Mouse (Mus musculus) midbrain, embryonic 12.5 days (tissue): ENCODE data around the gene Abr. TPM values are rescaled to one million over a fixed set of nuclear protein-coding genes. Genes with fewer than 3 reads are reported as not detected.

Experiments used
- ATAC-seq: fragments of 200-750 bp; cut with Nextera tagmentation; 2 replicates; pipeline ENCODE4 v1.8.0; 2017; ENCODE audit warnings: low read depth, moderate TSS enrichment, moderate library complexity; ENCODE audit not compliant: low FRiP score
- H3K27ac ChIP-seq: fragments of 300-500 bp; sonication (generic); replicated peaks from 2 replicates; pipeline ENCODE4 v1.5.1; 2016; ENCODE audit warnings: mild to moderate bottlenecking
- H3K27me3 ChIP-seq: fragments of 300-500 bp; sonication (generic); 2 replicates; pipeline ENCODE4 v1.6.1; 2016; ENCODE audit warnings: mild to moderate bottlenecking
- H3K36me3 ChIP-seq: fragments of 300-500 bp; sonication (generic); 2 replicates; pipeline ENCODE4 v1.6.1; 2016
- H3K4me1 ChIP-seq: fragments of 300-500 bp; sonication (generic); 2 replicates; pipeline ENCODE4 v1.6.1; 2016
- H3K4me2 ChIP-seq: fragments of 300-500 bp; sonication (generic); replicated peaks from 2 replicates; pipeline ENCODE4 v1.6.1; 2016; ENCODE audit warnings: mild to moderate bottlenecking, moderate library complexity
- H3K4me3 ChIP-seq: fragments of 300-500 bp; sonication (generic); 2 replicates; pipeline ENCODE4 v1.5.1; 2016; ENCODE audit warnings: mild to moderate bottlenecking
- H3K9ac ChIP-seq: fragments of 300-500 bp; sonication (generic); replicated peaks from 2 replicates; pipeline ENCODE4 v1.6.1; 2016; ENCODE audit warnings: mild to moderate bottlenecking, moderate library complexity
- H3K9me3 ChIP-seq: fragments of 300-500 bp; sonication (generic); 2 replicates; pipeline ENCODE4 v1.6.1; 2016; ENCODE audit warnings: mild to moderate bottlenecking
- WGBS: fragments of 180-500 bp; shearing (Covaris S2); methylation state at CpG from one replicate; pipeline ENCODE4 v1.1.7; 2016; 5-methylcytosine and 5-hydroxymethylcytosine counted together
- polyA plus RNA-seq: library from polyadenylated mRNA; unstranded; fragments of >200 nt; fragmentation: Nextera tagmentation; extraction: Ambion mirVana; gene quantifications from 2 replicates; pipeline ENCODE4 v1.2.1, GENCODE M21; 2016

Gene Abr
- polyA plus RNA-seq, 1 experiment from 2014 or later: 70.1 TPM

- peak; percentile 58; the same call in 1 of the 2 replicates for ATAC-seq
- 0 out of 2 replicates have a peak overlapping the region, but pooled peaks have one; percentile 32 for H3K9ac ChIP-seq
- WGBS: under 1% methylated on average over 19 of the region's 19 CpGs
These were observed 23.8 kb upstream of the Abr start for GRCm38 (mm10) chr11:76645955-76646354.

GRCm38 (mm10) chr11:76645036-76645435 is 22.9 kb upstream of the Abr start:
- H3K27me3 ChIP-seq: peaks cover 19% of the 10 kb centered on the region; the same call in 1 of the 2 replicates
- no peak for ATAC-seq
- WGBS: 71% methylated on average over 9 of the region's 9 CpGs
- no peak overlapping the region for H3K4me3 ChIP-seq
- H3K4me2 ChIP-seq: no peak overlapping the region
- no peaks in the 10 kb centered on the region for H3K9me3 ChIP-seq
- peak overlapping the region; percentile 64 for H3K27ac ChIP-seq
- H3K36me3 ChIP-seq: no peaks in the 10 kb centered on the region
- peaks cover 33% of the 10 kb centered on the region for H3K4me1 ChIP-seq
- H3K9ac ChIP-seq: no peak overlapping the region

More at GRCm38 (mm10) chr11:76645955-76646354, 23.8 kb upstream of the Abr start:
- no peaks in the 10 kb centered on the region for H3K36me3 ChIP-seq
- no peaks in the 10 kb centered on the region for H3K9me3 ChIP-seq
- H3K4me2 ChIP-seq: peak overlapping the region; percentile 57
- H3K27me3 ChIP-seq: peaks cover 19% of the 10 kb centered on the region; the same call in 1 of the 2 replicates
- H3K4me1 ChIP-seq: peaks cover 37% of the 10 kb centered on the region
- H3K27ac ChIP-seq: peak overlapping the region; percentile 64; the same call in 1 of the 2 replicates
- H3K4me3 ChIP-seq: peak overlapping the region; percentile 28

- ATAC-seq: no peak
- Histone ChIP-seq H3K27me3 (peaks cover 19% of the 10 kb centered on the region; the same call in 1 of the 2 replicates), H3K4me2 (no peak overlapping the region), H3K9me3 (no peaks in the 10 kb centered on the region), H3K4me1 (peaks cover 33% of the 10 kb centered on the region), H3K9ac (no peak overlapping the region), H3K36me3 (no peaks in the 10 kb centered on the region), H3K4me3 (no peak overlapping the region), H3K27ac (peak overlapping the region; percentile 64; the same call in 1 of the 2 replicates)
- 43% methylated on average over 6 of the region's 6 CpGs for whole genome bisulfite sequencing
These were observed 22.1 kb upstream of the Abr start for GRCm38 (mm10) chr11:76644257-76644656.

DNA sequence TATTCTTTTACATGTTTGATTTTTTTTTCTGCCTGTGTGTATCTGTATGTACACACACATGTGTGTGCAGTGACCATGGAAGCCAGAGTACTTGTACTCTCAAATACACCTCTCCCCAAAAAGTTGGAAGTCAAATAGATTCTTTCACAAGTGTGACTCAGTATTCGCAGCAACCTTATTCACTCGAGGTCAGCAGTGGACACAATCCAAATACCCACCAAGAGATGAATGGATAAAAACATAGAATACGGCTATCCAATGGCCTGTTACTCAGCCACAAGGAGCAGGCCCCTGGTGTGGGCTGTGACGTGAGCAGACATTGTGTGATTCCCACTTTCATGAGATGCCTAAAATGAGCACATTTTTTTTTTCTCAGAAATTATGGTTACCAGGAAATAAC is 18.1 kb upstream of the Abr start:
- Histone ChIP-seq H3K4me2 (no peak overlapping the region), H3K27ac (no peak overlapping the region), H3K9ac (no peak overlapping the region), H3K27me3 (peaks cover 3% of the 10 kb centered on the region; the same call in 1 of the 2 replicates), H3K4me1 (peaks cover 9% of the 10 kb centered on the region; the same call in 1 of the 2 replicates), H3K4me3 (no peak overlapping the region), H3K36me3 (no peaks in the 10 kb centered on the region), H3K9me3 (no peaks in the 10 kb centered on the region)
- 81% methylated on average over 4 of the region's 4 CpGs for WGBS
- no peak for ATAC-seq

DNA sequence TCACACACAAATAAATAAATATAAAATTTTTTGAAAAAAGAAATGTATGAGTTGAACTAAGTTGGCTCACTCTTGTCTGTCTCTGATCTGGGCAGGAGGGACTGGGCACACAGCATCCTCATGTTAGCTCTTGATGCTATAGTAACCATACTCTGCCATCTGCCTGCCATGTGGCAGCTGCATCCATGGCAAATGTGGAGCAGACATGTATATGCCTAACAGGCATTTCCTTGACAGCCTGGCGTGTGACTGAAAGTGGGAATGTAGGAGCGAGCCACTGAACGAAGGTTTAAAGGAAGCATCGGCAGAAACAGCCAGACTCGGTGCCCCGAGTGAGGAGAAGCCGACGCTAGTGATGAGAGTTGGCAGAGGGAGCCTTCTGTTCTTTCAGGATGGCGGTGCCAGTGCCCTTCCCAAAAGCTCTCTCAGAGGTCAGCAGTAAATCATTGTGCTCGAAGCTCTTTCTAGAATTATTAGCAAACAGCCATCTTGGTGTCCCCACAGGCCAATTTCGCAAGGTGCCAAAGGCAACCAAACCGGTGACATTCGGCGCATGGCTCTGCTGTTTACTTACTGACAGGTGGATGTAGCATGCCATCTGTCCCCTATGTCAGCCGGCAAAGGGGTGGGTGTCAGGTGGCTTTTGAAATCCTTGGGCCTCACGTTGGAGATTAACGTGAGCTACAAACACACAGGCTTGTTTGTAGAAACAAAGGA is 17.3 kb upstream of the Abr start:
- Histone ChIP-seq H3K4me1 (peaks cover under 1% of the 10 kb centered on the region; the same call in 1 of the 2 replicates), H3K9me3 (no peaks in the 10 kb centered on the region), H3K4me3 (no peak overlapping the region), H3K36me3 (no peaks in the 10 kb centered on the region), H3K27ac (no peak overlapping the region), H3K4me2 (no peak overlapping the region), H3K9ac (no peak overlapping the region), H3K27me3 (no peaks in the 10 kb centered on the region)
- WGBS: 87% methylated on average over 17 of the region's 17 CpGs
- ATAC-seq: no peak

- Histone ChIP-seq H3K9me3 (no peaks in the 10 kb centered on the region), H3K36me3 (no peaks in the 10 kb centered on the region), H3K4me1 (no peaks in the 10 kb centered on the region), H3K4me2 (no peak overlapping the region), H3K27ac (no peak overlapping the region), H3K4me3 (no peak overlapping the region), H3K9ac (no peak overlapping the region), H3K27me3 (peaks cover 1% of the 10 kb centered on the region; the same call in 1 of the 2 replicates)
- 86% methylated on average over 5 of the region's 5 CpGs for WGBS
- no peak for ATAC-seq
These were observed 8.4 kb upstream of the Abr start for GRCm38 (mm10) chr11:76630487-76630886.

DNA sequence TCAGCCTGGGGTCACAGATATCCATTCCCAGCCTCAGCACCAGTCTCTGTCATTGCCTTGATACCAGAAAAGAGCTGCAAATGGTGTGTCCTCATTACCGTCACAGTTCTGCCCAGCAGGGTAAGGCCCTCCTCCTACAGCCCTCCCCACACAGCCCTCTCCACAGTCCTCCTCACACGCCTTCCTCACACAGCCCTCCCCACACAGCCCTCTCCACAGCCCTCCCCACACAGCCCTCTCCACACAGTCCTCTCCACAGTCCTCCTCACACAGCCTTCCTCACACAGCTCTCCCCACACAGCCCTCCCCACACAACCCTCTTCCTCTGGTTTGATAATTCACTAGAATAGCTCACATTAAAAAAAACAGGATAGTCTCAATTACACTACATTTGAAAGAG is 7.9 kb upstream of the Abr start:
- Histone ChIP-seq H3K4me2 (no peak overlapping the region), H3K36me3 (no peaks in the 10 kb centered on the region), H3K4me3 (no peak overlapping the region), H3K27ac (no peak overlapping the region), H3K27me3 (peaks cover 4% of the 10 kb centered on the region; the same call in 1 of the 2 replicates), H3K9ac (no peak overlapping the region), H3K4me1 (no peaks in the 10 kb centered on the region), H3K9me3 (no peaks in the 10 kb centered on the region)
- 44% methylated on average over 2 of the region's 2 CpGs for WGBS
- no peak for ATAC-seq

- Histone ChIP-seq H3K9me3 (no peaks in the 10 kb centered on the region), H3K27me3 (peaks cover 18% of the 10 kb centered on the region), H3K4me1 (peaks cover 2% of the 10 kb centered on the region), H3K4me2 (no peak overlapping the region), H3K27ac (no peak overlapping the region), H3K36me3 (no peaks in the 10 kb centered on the region), H3K9ac (no peak overlapping the region), H3K4me3 (no peak overlapping the region)
- 73% methylated on average over 5 of the region's 5 CpGs for WGBS
- no peak for ATAC-seq
These were observed 6.5 kb upstream of the Abr start for GRCm38 (mm10) chr11:76628613-76629012.

GRCm38 (mm10) chr11:76624881-76625280 is 2.8 kb upstream of the Abr start:
- no peak for ATAC-seq
- Histone ChIP-seq H3K27me3 (peaks cover 52% of the 10 kb centered on the region), H3K9ac (no peak overlapping the region)

GRCm38 (mm10) chr11:76624071-76624470 is 2.0 kb upstream of the Abr start:
- H3K4me1 ChIP-seq: peaks cover 21% of the 10 kb centered on the region
- H3K4me2 ChIP-seq: peak overlapping the region; percentile 95; the same call in 1 of the 2 replicates
- H3K27ac ChIP-seq: no peak overlapping the region
- no peak overlapping the region for H3K4me3 ChIP-seq
- H3K36me3 ChIP-seq: no peaks in the 10 kb centered on the region
- no peak overlapping the region for H3K9ac ChIP-seq
- ATAC-seq: no peak
- H3K27me3 ChIP-seq: peaks cover 55% of the 10 kb centered on the region
- no peaks in the 10 kb centered on the region for H3K9me3 ChIP-seq
- WGBS: 63% methylated on average over 10 of the region's 10 CpGs

More at GRCm38 (mm10) chr11:76624881-76625280, 2.8 kb upstream of the Abr start:
- Histone ChIP-seq H3K27ac (no peak overlapping the region), H3K9me3 (no peaks in the 10 kb centered on the region), H3K4me1 (peaks cover 21% of the 10 kb centered on the region), H3K4me3 (no peak overlapping the region), H3K4me2 (no peak overlapping the region), H3K36me3 (no peaks in the 10 kb centered on the region)
- 85% methylated on average over 3 of the region's 3 CpGs for WGBS

DNA sequence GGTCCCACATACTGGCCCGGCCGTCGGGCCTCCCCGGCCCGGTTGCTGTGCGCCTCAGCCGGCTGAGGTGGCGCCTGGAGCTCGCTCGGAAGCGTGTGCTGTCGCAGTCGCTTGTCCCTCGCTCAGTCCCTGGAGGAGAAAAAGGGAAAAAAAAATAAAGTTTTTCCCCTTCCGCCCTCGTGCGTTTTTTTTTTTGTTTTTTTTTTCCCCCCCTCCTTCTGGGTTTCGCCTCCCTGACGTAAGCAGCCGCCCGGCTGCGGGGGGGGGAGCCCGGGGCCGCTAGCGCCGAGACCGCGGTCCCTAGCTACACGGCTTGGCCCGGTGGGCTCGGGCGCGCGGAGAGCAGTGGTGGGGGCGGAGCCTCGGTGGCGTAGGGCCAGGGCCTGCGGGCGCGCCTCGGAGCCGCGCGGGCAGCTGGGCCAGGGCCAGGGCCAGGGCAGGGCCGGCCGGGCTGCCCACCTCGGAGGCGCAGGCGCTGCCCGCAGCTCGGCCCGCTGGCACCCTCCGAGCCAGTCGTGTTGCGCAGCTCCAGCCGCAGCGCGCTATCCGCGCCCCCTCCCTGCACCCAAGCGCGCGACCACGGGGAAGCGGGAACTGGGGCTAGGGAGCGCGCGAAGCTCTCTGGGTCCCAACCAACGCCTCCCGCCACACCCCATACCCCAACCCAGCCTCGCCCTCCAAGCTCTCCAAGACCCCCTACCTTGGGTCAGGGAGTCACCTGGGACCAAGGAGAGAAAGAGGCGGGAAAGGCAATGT is 1.3 kb upstream of the Abr start:
- no peaks in the 10 kb centered on the region for H3K36me3 ChIP-seq
- under 1% methylated on average over 65 of the region's 72 CpGs for WGBS
- ATAC-seq: peak; percentile 80
- peak overlapping the region; percentile 59 for H3K9ac ChIP-seq
- H3K4me1 ChIP-seq: peaks cover 21% of the 10 kb centered on the region
- no peak overlapping the region for H3K27ac ChIP-seq
- H3K4me2 ChIP-seq: peak overlapping the region; percentile 95
- H3K9me3 ChIP-seq: no peaks in the 10 kb centered on the region
- peaks cover 55% of the 10 kb centered on the region for H3K27me3 ChIP-seq
- peak overlapping the region; percentile 60 for H3K4me3 ChIP-seq
